Mouse (Mus musculus) monocyte, adult 2 months (primary cell): ENCODE measurements at regions not wholly inside any gene's neighbourhood (a gene's known extent, or its start where the extent isn't known, plus 50 kb on each side); places are given as distances from the start of the nearest gene placed in this dataset.

Experiments
- DNase-seq, 2 experiments: peaks; one replicate each; pipeline ENCODE4 v3.0.0; 2022; ENCODE audit warnings: low spot score in 2 of 2, low read depth in 1 of 2

DNA sequence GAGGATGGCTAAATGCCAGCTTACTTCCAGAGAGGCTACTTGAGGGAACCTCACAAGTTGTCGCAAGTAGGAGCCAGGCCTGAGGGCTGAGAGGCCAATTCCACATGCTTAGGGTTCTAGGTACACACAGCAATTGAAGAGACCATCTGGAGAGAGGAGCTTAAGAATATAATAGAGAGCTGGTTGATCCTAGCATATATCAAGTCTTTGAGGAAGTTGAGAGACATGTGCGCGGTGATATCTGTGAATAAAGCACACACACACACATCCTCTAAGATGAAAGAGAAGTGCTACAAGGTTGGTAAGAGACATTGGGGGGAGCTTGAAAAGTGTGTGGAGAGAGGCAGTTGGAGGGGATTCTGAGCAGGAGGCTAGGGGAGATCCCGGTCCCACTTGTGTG lies 189.5 kb downstream of the Zfp462 start:
- DNase-seq: no peak

- no peak for DNase-seq
These were observed 189.9 kb downstream of the Zfp462 start for GRCm38 (mm10) chr4:55134791-55135190.

DNA sequence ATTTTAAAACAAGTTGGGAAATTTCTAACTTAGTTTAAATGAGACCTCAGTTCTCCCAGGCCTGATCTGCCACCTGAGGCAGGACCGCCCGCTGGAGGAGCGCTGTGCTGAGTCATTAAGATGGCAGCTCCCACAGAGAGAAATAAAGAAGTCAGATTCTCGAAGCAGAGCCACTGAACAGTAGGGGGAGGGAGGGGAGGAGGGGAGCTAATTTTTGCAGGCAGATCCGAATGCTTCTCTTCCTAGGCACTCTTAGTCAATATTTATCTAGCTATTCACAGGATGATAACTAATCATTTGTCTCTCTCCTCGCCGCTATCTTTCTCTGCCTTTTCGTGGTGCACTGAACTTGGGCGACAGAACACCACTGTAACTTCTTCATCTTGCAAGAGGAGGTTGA lies 191.4 kb downstream of the Zfp462 start:
- no peak for DNase-seq

DNA sequence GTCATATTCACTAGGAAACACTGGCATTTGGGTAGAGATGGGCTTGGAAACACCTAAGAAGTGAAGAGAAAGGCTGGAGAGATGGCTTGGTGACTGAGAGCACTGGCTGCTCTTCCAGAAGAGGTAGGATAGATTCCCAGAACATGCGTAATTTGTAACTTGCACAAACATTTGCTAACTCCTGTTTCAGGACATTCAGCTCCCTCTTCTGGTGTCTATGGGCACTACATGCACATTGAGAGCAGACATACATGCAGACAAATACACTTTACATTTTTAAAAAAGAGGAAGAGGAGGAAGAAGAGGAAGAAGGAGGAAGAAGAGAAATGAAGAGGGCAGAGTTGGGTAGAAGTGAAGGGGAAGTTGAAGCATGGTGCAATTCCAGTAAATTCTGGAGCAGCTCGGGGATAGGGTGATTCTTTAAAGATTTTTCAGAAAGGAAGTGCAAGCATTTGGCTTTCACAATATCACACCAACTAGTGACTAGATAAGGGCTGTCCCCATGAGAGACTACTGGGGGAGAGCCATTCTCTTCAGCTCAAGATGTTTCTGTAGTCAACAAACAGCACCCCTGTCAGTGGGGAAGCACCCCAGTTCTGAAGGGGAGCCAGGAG lies 193.0 kb downstream of the Zfp462 start:
- no peak for DNase-seq

- DNase-seq: no peak
These were observed 196.5 kb downstream of the Zfp462 start for GRCm38 (mm10) chr4:55141317-55141716.

DNA sequence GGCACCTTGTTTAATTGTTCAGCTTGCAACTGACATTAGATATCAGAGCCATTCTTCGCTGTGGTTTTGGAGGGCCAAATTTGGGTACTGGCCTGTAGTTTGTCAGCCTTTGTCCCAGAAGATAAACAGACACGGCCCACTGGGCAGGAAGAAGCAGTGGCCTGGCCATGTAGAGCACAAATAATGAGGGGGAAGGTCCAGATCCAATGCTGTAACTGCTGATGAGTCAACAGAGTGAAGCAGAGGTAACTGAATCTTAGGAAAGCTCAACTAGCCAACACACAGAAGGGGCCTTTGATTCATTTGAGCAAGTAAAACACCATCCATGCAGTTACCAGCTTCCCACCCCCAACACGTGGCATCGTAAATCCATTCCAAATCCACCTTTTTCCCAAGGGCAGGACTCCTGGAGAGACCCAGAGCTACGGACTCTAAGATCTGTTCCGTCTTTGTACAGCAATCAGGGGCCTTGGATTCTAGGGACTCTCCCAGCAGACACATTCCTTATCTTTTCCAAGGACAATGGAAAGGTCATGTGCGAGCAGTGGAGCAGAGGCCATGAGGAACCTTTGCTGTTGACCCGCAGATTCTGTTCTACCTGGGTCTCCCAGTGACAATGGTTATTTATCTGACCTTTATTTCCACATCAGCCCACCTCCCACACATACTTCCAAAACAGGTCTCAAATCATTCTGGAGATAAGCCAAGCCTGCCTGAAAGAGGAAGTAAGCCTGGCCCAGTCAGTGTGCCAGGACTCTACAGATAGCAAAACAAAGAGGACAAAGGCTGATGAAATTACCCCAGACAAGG lies 197.3 kb downstream of the Zfp462 start:
- DNase-seq: no peak

DNA sequence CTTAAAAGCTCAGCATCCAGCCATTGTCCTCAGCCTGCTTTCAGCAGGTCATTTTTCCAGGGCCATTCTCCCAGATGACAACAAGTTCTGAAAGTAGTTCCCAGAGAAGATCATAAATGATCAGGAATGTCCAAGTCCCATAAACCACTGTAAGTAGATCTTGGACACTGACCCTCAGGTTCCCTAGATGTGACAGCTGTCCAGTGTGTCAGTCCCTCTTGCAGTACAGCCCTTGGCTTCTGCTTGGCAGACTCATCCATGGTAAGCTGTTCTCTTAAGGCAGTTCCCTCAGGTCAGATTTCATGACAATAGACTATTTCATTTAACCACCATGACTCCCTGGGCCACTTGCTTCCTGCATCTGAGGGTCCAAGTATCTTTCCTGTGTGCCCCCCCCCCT lies 198.6 kb downstream of the Zfp462 start:
- no peak for DNase-seq

DNA sequence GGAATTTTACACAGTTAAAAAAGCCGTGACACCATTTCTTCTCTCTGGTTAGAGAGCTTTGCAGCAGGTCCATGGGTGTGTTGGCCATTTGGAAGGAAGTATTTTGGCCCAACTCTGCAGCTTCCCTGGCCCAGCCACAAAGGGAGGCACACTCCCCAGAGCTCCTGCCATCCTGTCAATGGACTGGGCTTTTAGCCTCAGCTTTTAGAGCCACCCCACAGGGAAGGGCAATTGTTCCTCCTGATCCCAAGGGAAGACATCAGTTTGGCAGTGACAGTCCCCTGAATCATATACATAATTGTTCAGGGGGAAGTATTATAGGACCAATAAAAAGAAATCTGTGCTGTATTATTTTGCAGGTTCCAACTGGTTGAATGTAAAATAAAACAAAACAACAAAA lies 200.1 kb downstream of the Zfp462 start:
- no peak for DNase-seq

DNA sequence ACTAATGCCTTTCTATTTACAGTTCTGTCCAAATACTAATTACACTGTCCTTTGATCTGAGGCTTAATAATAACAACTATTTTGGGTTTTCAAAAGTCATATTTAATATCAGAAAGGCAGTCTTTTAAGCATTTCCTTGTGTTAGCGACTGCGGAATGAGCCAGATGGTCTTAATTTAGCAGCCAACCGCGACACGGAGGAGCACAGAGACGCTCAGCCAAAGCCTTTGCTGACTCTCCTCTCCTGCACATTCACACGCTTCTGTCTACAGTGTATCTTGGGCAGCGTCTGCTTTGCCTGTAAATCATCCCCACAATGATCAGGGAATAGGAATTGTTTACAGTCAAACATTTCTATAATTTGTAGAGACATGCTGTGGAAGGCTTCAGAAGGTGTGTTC lies 201.1 kb downstream of the Zfp462 start:
- DNase-seq: no peak

DNA sequence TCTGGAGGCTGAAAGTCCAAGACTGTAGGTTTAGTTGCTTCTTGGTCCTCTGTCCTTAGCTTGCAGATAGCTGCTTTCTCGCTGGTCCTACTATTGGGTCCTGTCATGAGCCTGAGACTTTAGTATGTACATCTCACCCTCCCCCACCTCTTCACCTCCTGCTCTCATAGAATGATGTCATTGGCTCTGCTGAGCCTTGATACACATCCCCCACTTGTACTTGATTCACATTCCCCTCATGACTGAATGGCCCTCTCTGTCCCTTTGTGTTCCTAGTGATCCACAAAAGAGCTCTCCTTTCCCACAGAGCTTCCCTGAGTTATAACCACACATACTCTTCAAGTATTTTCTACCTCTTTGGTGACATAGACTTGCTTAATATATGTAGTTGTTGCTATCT lies 201.5 kb upstream of the Rad23b start:
- DNase-seq: no peak

DNA sequence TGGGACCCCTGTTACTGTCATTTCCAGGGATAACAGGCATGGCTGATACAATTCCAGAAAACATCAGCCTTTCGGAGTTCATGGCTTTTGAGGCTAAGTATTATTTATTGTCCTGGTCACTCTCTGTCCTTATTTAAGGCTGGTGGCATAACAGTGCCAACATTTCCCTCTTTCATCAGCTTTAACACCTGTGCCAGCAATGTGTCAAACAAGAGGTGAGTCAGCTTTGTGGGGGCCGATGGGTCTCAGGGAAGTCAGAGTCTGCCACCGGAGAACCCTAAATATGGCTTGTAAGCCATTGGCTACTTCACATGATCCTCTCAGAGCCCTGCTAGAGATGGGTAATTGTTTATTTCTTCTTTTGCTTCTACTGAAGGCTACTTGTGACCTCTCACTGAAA lies 195.3 kb upstream of the Rad23b start:
- DNase-seq: no peak

- DNase-seq: no peak
These were observed 191.6 kb upstream of the Rad23b start for GRCm38 (mm10) chr4:55158166-55158739.

DNA sequence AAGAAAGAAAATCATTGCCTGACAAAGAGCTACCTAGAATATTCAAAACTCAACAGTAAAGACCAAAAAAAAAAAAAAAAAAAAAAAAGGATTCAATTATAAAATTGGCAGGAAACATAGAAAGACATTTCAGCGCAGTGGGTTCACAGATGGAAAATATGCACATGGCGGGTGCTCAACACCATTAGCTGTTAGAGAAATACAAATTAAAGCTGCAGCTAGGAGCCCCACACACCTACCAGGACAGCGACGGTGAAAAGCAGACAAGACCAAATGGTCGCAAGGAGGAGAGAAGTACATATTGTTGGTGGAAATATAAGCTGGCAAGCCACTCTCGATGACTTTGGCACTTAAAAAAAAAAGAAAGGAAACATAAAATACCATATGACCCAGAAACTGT lies 183.6 kb upstream of the Rad23b start:
- DNase-seq: no peak

DNA sequence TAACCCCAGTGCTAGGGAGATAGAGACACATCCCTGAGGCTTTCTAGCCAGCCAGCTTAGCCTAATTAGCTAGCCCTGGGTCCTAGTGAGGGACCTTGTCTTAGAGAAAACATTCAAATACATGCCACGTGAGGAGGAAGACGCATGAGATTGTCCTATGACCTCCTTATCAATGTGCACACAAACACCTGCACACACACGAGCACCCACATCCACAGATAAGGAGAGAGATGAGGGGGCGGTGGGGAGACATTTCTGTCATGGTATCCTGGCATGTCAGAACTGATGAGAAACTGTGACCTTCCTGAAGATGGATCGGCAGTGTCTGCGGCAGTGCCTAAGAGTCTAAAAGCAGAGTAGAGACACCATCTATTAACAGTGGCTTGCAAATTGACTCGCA lies 180.8 kb upstream of the Rad23b start:
- no peak for DNase-seq

GRCm38 (mm10) chr4:55172334-55172891 lies 177.4 kb upstream of the Rad23b start:
- DNase-seq: no peak

GRCm38 (mm10) chr4:55176026-55176425 lies 173.8 kb upstream of the Rad23b start:
- DNase-seq: no peak

- DNase-seq: no peak
These were observed 170.4 kb upstream of the Rad23b start for GRCm38 (mm10) chr4:55179456-55179855.

- DNase-seq: no peak
These were observed 166.3 kb upstream of the Rad23b start for GRCm38 (mm10) chr4:55183519-55183918.

DNA sequence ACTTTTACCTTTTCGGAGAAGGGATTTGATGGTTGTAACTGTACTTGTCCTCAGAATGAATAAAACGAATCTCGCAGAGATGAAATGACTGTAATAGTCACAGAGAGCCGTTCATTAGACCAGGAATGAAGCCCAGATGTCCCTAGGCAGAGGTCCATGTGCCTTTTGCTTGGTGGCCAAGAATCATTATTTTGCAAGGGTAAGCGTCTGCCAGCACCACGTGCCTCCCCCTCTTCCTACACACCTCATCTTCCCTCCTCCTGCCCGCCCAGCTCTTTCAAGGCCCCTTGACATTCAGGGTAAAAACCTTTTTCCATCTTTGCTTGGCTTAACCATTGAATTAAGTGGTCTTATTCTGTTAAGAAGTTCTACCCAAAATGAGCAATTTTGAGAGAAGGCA lies 161.1 kb upstream of the Rad23b start:
- DNase-seq: no peak

GRCm38 (mm10) chr4:55190586-55190985 lies 159.3 kb upstream of the Rad23b start:
- DNase-seq: no peak

DNA sequence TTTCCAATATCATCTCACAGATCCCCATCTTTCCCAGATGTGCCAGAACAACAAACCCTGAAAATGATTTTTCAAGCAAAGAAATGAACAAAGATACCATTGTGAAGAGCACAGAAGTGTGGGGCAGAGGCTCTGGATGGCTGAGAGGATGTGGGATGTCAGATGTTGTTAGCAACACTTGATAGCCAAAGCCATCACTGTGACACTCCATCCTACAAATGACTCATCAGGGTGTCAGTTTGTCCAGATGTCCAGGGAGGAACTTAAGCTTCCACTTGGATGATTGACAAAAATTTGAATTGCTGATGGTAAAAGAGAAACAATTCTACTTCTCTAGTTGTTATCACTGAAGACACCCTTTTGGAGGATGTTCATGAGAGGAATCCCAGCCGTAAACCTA lies 155.8 kb upstream of the Rad23b start:
- no peak for DNase-seq

DNA sequence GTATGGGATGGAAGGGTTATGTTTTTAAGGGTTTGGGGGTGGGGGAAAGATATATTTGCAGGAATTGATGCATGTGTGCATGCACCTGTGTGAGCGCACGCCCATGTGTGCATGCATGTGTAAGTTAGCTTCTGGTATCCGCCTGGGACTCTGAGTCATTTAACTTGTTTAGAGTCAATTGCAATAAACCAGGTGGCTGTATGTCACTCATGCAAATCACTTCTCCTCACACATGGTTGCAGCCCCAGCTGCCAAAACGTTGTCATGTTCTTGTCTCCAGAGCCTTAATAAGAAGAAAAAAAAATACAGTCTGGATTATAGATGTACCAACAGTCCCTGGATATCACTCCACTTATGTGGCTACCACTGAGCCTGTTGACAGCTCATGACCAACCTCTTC lies 155.3 kb upstream of the Rad23b start:
- no peak for DNase-seq
